Mouse (Mus musculus): ENCODE measurements around the gene Gm9936. TPM values are rescaled to one million over a fixed set of nuclear protein-coding genes. Genes with fewer than 3 reads are reported as not detected.

The Gm9936 gene
- polyA plus RNA-seq, 1 experiment from 2014 or later = 0.15 TPM

DNA sequence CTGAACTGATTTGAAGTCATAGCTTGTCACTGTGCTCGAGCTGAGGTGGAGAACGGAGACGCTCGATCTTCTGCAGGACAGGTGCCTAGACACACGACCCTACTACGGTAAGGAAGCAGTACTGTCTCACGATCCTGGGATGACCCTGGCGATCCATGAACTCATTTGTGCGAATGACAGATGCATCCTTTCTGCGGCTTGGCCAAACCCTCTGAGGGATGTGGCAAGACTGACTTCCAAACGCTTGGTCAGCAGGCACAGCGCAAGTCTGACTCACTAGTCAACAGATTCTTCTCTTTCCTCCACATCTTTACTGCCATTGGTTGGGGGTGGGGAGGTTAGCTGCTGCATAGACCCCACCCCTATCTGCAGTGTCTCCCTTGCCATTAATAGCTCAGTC is 31.1 kb downstream of the Gm9936 start:
- Histone ChIP-seq H3K27me3 (ENCODE audit: poor library complexity, severe bottlenecking) (no peaks in the 10 kb centered on the region), H3K27ac (no peak overlapping the region), H3K36me3 (replicated peaks) (peaks cover 1% of the 10 kb centered on the region), H3K4me1 (peaks cover 24% of the 10 kb centered on the region), H3K9me3 (peaks cover under 1% of the 10 kb centered on the region; the same call in 1 of the 2 replicates), H3K4me3 (no peak overlapping the region)
- WGBS = 93% methylated on average over 12 of the region's 12 CpGs
- no peak for DNase-seq (ENCODE audit: extremely low spot score, low spot score)

DNA sequence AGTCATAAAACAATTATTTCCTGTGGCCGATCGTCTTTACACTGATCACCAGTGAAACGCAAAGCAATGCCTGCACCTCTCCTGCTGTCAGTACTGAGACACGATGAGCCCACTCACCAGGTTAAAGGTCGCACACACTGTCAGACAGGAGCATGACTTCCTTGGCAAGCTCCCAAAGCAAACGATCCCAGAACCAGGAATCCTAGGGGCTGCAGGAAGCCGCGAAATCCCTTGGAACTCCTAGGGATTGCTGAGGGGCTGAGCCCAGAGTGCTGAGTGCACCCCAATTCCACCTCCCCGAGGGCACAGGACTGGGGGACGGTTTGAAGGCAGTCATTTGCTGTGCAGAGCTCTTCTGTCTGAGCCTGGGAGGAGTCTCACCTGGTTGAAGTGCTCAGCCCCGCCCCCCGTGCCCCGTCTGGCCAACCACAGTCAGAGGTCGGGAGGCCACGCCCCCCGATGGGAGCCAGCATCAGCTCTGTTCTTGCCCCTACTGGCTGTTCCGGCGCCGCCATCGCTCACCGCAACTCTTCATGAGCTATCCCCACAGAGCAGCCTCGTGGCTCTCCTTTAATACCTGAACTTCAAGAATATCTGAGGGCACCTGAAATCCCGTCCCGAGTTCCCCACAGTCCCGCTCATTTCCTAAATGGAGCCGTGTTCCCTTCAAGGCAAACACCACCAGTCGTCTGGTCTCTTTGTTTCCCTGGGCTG is 32.3 kb downstream of the Gm9936 start:
- Histone ChIP-seq H3K27ac (peak overlapping the region; percentile 87), H3K36me3 (replicated peaks) (peaks cover 14% of the 10 kb centered on the region), H3K4me3 (peak overlapping the region; percentile 53), H3K27me3 (ENCODE audit: poor library complexity, severe bottlenecking) (no peaks in the 10 kb centered on the region), H3K9me3 (peaks cover 14% of the 10 kb centered on the region; the same call in 1 of the 2 replicates), H3K4me1 (peaks cover 25% of the 10 kb centered on the region)
- peak; percentile 89 for DNase-seq (ENCODE audit: extremely low spot score, low spot score)
- 11% methylated on average over 27 of the region's 27 CpGs for WGBS

- Histone ChIP-seq H3K27ac (no peak overlapping the region), H3K27me3 (ENCODE audit: poor library complexity, severe bottlenecking) (no peaks in the 10 kb centered on the region), H3K4me1 (peaks cover 25% of the 10 kb centered on the region), H3K36me3 (replicated peaks) (peaks cover 28% of the 10 kb centered on the region), H3K4me3 (peak overlapping the region; percentile 91), H3K9me3 (peaks cover 18% of the 10 kb centered on the region; the same call in 1 of the 2 replicates)
- peak; percentile 44 for DNase-seq (ENCODE audit: extremely low spot score, low spot score)
- 19% methylated on average over 9 of the region's 9 CpGs for WGBS
Observed at GRCm38 (mm10) chr5:114824197-114824596, 34.3 kb downstream of the Gm9936 start.

DNA sequence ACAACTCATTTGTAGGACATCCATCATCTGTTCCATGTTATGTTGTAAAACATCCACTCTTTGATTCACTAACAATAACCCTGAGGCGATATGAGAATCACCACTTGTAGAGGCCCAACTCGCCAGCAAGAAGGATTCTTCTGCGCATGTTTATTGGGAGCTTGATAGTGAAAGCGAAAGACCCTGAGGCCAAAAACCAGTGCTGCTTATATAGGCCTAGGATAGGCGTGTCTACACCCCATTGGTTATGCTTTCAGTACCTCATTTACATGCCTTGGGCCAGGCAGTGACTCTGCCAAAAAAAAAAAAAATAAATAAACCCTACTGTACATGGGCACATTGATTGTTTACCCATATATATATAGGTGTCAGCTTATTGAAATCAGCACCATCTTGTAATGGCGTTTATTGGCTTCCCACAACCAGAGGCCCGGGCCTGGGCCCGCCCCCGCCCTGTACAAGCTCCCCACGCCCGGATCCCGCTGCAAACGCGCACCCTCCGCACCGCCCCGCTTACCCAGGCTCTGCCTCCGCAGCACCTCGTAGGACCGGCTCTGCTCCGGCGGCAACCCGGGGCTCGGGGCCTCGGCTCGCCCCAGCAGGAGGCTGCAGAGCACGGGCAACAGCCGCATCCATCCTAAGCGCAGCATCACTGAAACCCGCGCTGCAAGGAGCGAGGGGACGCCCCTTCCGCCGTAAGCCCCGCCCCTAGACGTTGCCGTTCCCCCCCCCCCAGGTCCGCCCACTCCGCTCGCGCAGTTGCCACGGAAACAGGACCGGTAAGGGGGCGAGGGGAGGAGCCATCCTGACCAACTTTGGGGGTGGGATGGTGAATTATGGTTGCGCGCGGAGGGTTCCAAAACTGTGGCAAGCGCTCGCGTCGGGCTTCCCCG is 35.4 kb downstream of the Gm9936 start, which contains the start of gene 1500011B03Rik:
Gene 1500011B03Rik (minus strand): TSS at position 673 of the 893 bp plus-strand sequence.
- Histone ChIP-seq H3K4me3 (peak within 1 kb of the TSS; percentile 91), H3K4me1 (peaks cover 25% of the 10 kb centered on the region), H3K36me3 (replicated peaks) (peaks cover 28% of the 10 kb centered on the region), H3K27ac (peak within 1 kb of the TSS; percentile 95), H3K27me3 (ENCODE audit: poor library complexity, severe bottlenecking) (no peaks in the 10 kb centered on the region), H3K9me3 (peaks cover 18% of the 10 kb centered on the region; the same call in 1 of the 2 replicates)
- peak; percentile 90 for DNase-seq (ENCODE audit: extremely low spot score, low spot score)
- 8% methylated on average over 53 of the region's 53 CpGs for WGBS

DNA sequence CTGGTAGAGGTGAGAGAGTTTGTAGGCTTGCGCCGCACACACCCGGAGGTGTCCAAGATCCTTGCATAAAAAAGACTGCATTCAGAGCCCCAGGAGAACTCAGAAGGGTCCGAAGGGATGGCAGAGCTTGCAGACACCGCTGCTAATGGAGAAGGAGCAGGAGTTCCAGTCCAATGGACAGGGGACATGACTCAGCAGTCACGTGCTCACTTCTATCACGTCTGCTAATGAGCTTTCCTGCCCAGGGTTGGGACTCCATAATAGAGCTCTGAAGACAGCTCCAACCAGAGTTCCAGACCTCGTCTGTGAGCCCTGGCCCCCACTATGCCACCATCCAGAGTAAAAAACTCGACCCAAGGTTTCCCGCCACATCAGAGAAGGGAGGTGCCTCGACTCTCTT is 40.4 kb downstream of the Gm9936 start:
- Histone ChIP-seq H3K9me3 (peaks cover 18% of the 10 kb centered on the region; the same call in 1 of the 2 replicates), H3K4me3 (no peak overlapping the region), H3K27me3 (ENCODE audit: poor library complexity, severe bottlenecking) (no peaks in the 10 kb centered on the region), H3K4me1 (peaks cover 17% of the 10 kb centered on the region), H3K36me3 (replicated peaks) (peaks cover 40% of the 10 kb centered on the region), H3K27ac (no peak overlapping the region)
- 82% methylated on average over 11 of the region's 11 CpGs for WGBS
- DNase-seq (ENCODE audit: extremely low spot score, low spot score) = no peak

DNA sequence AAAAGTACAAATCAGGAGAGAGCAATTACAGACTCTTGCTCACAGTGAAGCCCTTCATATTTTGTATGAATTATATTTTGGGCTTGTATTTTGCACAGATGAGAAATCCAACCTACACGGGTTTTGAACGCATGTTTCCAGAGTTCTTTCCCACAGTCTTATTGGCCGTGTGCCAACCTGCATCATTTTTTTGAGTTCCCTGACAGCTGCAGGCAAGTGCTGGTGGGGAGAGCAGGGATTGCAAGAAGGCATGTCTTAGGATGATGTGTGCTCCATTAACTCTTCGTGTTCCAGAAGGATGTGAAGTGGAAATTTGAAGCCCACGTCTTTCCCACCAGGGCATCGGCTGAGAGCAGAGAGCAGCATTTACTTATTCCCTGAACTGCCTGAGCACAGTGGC is 41.9 kb downstream of the Gm9936 start:
- no peak for DNase-seq (ENCODE audit: extremely low spot score, low spot score)
- H3K27me3 ChIP-seq (ENCODE audit: poor library complexity, severe bottlenecking) = no peaks in the 10 kb centered on the region
- peaks cover 23% of the 10 kb centered on the region for H3K4me1 ChIP-seq
- H3K9me3 ChIP-seq = peaks cover 9% of the 10 kb centered on the region; the same call in 1 of the 2 replicates
- no peak overlapping the region for H3K4me3 ChIP-seq
- 80% methylated on average over 6 of the region's 6 CpGs for WGBS
- H3K27ac ChIP-seq = no peak overlapping the region
- H3K36me3 ChIP-seq (replicated peaks) = peaks cover 42% of the 10 kb centered on the region

GRCm38 (mm10) chr5:114813525-114814181 is 44.8 kb downstream of the Gm9936 start:
- Histone ChIP-seq H3K27me3 (ENCODE audit: poor library complexity, severe bottlenecking) (no peaks in the 10 kb centered on the region), H3K36me3 (replicated peaks) (peaks cover 53% of the 10 kb centered on the region), H3K4me1 (peaks cover 43% of the 10 kb centered on the region), H3K27ac (peak overlapping the region; percentile 96), H3K4me3 (peak overlapping the region; percentile 94), H3K9me3 (no peaks in the 10 kb centered on the region)
- peak; percentile 91 for DNase-seq (ENCODE audit: extremely low spot score, low spot score)
- WGBS = 1% methylated on average over 50 of the region's 50 CpGs

GRCm38 (mm10) chr5:114809826-114810225 is 48.7 kb downstream of the Gm9936 start:
- Histone ChIP-seq H3K36me3 (replicated peaks) (peaks cover 79% of the 10 kb centered on the region), H3K27ac (no peak overlapping the region), H3K4me1 (peaks cover 58% of the 10 kb centered on the region), H3K27me3 (ENCODE audit: poor library complexity, severe bottlenecking) (no peaks in the 10 kb centered on the region), H3K9me3 (no peaks in the 10 kb centered on the region), H3K4me3 (no peak overlapping the region)
- 94% methylated on average over 5 of the region's 5 CpGs for WGBS
- DNase-seq (ENCODE audit: extremely low spot score, low spot score) = no peak

- Histone ChIP-seq H3K36me3 (replicated peaks) (peaks cover 85% of the 10 kb centered on the region), H3K27ac (no peak overlapping the region), H3K9me3 (no peaks in the 10 kb centered on the region), H3K27me3 (ENCODE audit: poor library complexity, severe bottlenecking) (no peaks in the 10 kb centered on the region), H3K4me3 (no peak overlapping the region), H3K4me1 (peaks cover 58% of the 10 kb centered on the region)
- WGBS = 83% methylated on average over 10 of the region's 10 CpGs
- DNase-seq (ENCODE audit: extremely low spot score, low spot score) = no peak
Observed at GRCm38 (mm10) chr5:114809181-114809756, 49.2 kb downstream of the Gm9936 start.

GRCm38 (mm10) chr5:114808385-114808784 is 50.1 kb downstream of the Gm9936 start:
- Histone ChIP-seq H3K4me1 (peaks cover 53% of the 10 kb centered on the region), H3K27me3 (ENCODE audit: poor library complexity, severe bottlenecking) (no peaks in the 10 kb centered on the region), H3K4me3 (no peak overlapping the region), H3K27ac (no peak overlapping the region), H3K36me3 (replicated peaks) (peaks cover 94% of the 10 kb centered on the region), H3K9me3 (no peaks in the 10 kb centered on the region)
- no peak for DNase-seq (ENCODE audit: extremely low spot score, low spot score)
- WGBS = 82% methylated on average over 8 of the region's 8 CpGs

- H3K4me3 ChIP-seq = no peak overlapping the region
- H3K27ac ChIP-seq = no peak overlapping the region
- 64% methylated on average over 6 of the region's 6 CpGs for WGBS
- H3K36me3 ChIP-seq (replicated peaks) = peaks cover 99% of the 10 kb centered on the region
- H3K4me1 ChIP-seq = peaks cover 52% of the 10 kb centered on the region
- no peaks in the 10 kb centered on the region for H3K9me3 ChIP-seq
- DNase-seq (ENCODE audit: extremely low spot score, low spot score) = no peak
- no peaks in the 10 kb centered on the region for H3K27me3 ChIP-seq (ENCODE audit: poor library complexity, severe bottlenecking)
Observed at GRCm38 (mm10) chr5:114807893-114808292, 50.6 kb downstream of the Gm9936 start.

- Histone ChIP-seq H3K36me3 (replicated peaks) (peaks cover 99% of the 10 kb centered on the region), H3K27ac (no peak overlapping the region), H3K9me3 (no peaks in the 10 kb centered on the region), H3K27me3 (ENCODE audit: poor library complexity, severe bottlenecking) (no peaks in the 10 kb centered on the region), H3K4me1 (peaks cover 47% of the 10 kb centered on the region), H3K4me3 (no peak overlapping the region)
- no peak for DNase-seq (ENCODE audit: extremely low spot score, low spot score)
- 36% methylated on average over 8 of the region's 8 CpGs for WGBS
Observed at GRCm38 (mm10) chr5:114807468-114807867, 51.0 kb downstream of the Gm9936 start.
